Mouse (Mus musculus) stomach, postnatal 0 days (tissue): ENCODE measurements around the gene Nsg2.

Experiments
- CTCF ChIP-seq: IDR thresholded peaks from 2 replicates; pipeline ENCODE4 v1.5.1; 2016; ENCODE audit warnings: antibody characterized with exemption, low read depth, mild to moderate bottlenecking, moderate library complexity
- EP300 ChIP-seq: optimal IDR thresholded peaks from 2 replicates; pipeline ENCODE3; 2016; ENCODE audit warnings: antibody characterized with exemption

DNA sequence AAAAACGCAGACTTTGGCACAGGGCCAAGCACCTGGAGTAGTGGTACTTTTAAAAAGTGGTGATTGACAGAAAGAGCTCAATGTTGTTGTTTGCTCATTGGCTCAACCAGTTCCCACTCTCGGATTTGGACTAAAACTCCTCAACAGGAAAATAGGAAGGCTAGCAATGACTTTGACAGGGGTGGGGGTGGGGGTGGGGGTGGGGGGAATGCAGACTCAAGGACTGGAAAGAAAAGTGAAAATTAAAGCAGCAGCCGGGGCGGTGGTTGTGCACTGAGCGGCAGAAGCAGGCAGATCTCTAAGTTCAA is 10.4 kb downstream of the Nsg2 start:
- no peak for TF ChIP-seq CTCF
- TF ChIP-seq EP300 = no peak
